In the genomic region with DNA sequence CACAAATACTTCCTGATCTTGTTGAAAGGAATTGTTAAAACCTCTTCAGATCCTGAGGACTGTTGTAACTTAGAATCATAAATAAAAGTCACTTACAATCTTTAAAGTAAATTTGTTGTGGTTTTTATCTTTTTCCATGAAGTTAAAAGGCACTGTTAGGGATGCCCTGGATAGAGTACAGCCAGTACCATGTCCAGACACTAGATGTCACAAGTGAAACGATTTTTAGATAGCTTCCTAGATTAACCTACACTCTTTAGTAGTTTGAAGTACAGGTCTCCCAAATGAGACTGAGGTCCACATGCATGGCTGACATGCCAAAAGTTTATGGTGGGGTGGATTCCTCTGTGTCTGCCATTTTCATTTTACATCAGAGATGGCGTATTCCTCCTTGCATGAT, we compare ENCODE assay signal across 12 mouse cellular contexts. TPM values are rescaled to one million over a fixed set of nuclear protein-coding genes. Genes with fewer than 3 reads are reported as not detected.
DNase-seq lines count a peak whose midpoint lies in the region; TF ChIP-seq lines count a peak whose summit lies in the region.
"Had no signal": no experiment of that assay in that cellular context is flagged by ENCODE, and none has a peak within 500 bp of the region (broad histone marks: within the 10 kb centered on the region; RNA-seq: fewer than 3 reads in every experiment).

No protein-coding gene starts in this region.

- H3K4me3 ChIP-seq in layer of hippocampus, adult 2 months: no peak overlapping the region
- H3K4me3 ChIP-seq: forebrain, embryonic 15.5 days; liver, embryonic 15.5 days had no signal

- TF ChIP-seq CTCF in layer of hippocampus, adult 2 months (conservative IDR thresholded peaks at IDR 0.05): peak; percentile 76
- TF ChIP-seq CTCF in brain, embryonic 14.5 days (IDR thresholded peaks at IDR 0.05; ENCODE audit: borderline replicate concordance, extremely low read depth, insufficient read depth, insufficient read length): no peak

- DNase-seq in embryo, embryonic 10.5 days (ENCODE audit: low spot score): peak; percentile 49
- no peak for DNase-seq in embryo, embryonic 10 days (ENCODE audit: low spot score)
- no peak for DNase-seq in layer of hippocampus, adult 2 months (ENCODE audit: low spot score in 2 of 2)
- DNase-seq in layer of hippocampus, postnatal 10 days (ENCODE audit: low spot score in 2 of 2): no peak
- peak; percentile 29 for DNase-seq in A20 (ENCODE audit: low read depth, low spot score)
- DNase-seq in brain, embryonic 14.5 days (ENCODE audit: low read depth): peak; percentile 19
- no peak for DNase-seq in urinary bladder, postnatal 4 days (ENCODE audit: low spot score in 2 of 2)
- DNase-seq in adrenal gland, adult 18-20 months (ENCODE audit: low spot score in 2 of 2): no peak
- DNase-seq: kidney, postnatal 10 days; right cerebral cortex, postnatal 4 days had no signal

- H3K27ac ChIP-seq in layer of hippocampus, adult 2 months: no peak overlapping the region
- H3K27ac ChIP-seq: forebrain, embryonic 15.5 days; liver, embryonic 15.5 days had no signal

- TF ChIP-seq POLR2A in brain, embryonic 14.5 days (IDR thresholded peaks at IDR 0.05; ENCODE audit: borderline replicate concordance, extremely low read depth, insufficient read depth, insufficient read length, poor library complexity, severe bottlenecking): no peak

RNA-seq across cellular contexts. Expression of a gene that starts 2.8 kb away (rescaled TPM):
- 1 to 10 TPM in 1 of 2 experiments, under 1 TPM in 1; 0.71 to 1.1 TPM for total RNA-seq in layer of hippocampus, adult 2 months (2021)
- 1 to 10 TPM; 1.0 TPM for total RNA-seq in layer of hippocampus, postnatal 10 days (2021)
- 5.4 and 7.7 TPM in 2 replicates for polyA plus RNA-seq in brain, embryonic 14.5 days (2012; rRNA removed)
- total RNA-seq in adrenal gland, adult 18-20 months (2021): under 1 TPM; 0.36 to 0.90 TPM

RNA-seq across cellular contexts. Expression of a gene that starts 52.6 kb away (rescaled TPM):
- 1 to 10 TPM; 3.1 to 3.4 TPM for total RNA-seq in layer of hippocampus, adult 2 months (2021)
- total RNA-seq in layer of hippocampus, postnatal 10 days (2021): 1 to 10 TPM; 3.3 to 3.5 TPM
- polyA plus RNA-seq in brain, embryonic 14.5 days (2012; rRNA removed): 0.34 and 0.51 TPM in 2 replicates
- 1 to 10 TPM; 2.9 to 5.9 TPM for total RNA-seq in adrenal gland, adult 18-20 months (2021)

Comparison
In these comparisons a context has a peak if more than half of its experiments do, and no peak if none do; other contexts are left out.
1. DNase-seq: peak in embryo, embryonic 10.5 days (single experiment), A20 (single experiment) and brain, embryonic 14.5 days (single experiment); none in embryo, embryonic 10 days (single experiment), layer of hippocampus, adult 2 months (0 of 2), layer of hippocampus, postnatal 10 days (0 of 2), urinary bladder, postnatal 4 days (0 of 2) and adrenal gland, adult 18-20 months (0 of 2).